Mouse (Mus musculus): Measurements from ENCODE around the gene Fbxl22. TPM values are rescaled to one million over a fixed set of nuclear protein-coding genes. Genes with fewer than 3 reads are reported as not detected.

Fbxl22 gene
- total RNA-seq, 2 experiments from 2014 or later = 45.9 to 49.2 TPM

DNA sequence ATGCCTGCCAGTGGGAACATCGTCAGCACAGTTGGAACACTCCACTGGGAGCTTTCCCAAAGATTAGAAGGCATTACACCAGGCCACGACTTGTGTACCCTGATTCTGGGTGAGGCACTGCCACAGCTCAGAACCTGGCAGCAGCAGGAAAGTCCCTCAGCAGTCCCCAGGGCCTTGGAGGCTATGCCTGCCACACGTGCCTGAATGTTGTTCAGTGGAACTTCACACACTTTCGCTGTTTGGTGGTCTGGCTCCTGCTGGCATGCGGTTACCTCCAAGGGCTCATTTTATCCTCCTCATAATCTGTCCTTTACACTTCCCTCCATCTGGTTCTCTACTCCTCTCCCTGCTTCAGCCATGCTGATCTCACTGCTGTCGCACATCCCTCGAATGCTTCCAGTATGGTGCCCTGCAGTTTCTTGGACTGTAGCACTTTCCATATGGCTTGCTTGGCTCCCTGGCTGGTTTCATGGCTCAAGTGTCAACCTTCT, 4.0 kb downstream of the Fbxl22 start:
- no peak for DNase-seq (ENCODE audit: low spot score)
- intact Hi-C loops (cut with DNase I) = loop anchor here (2.0 to 5.0 kb wide), 4 partner anchors 82 to 284 kb away; partner anchors contain the start of genes Aph1b and Usp3

- DNase-seq (ENCODE audit: low spot score) = no peak
- intact Hi-C loops (cut with DNase I) = no loop called here
These were observed 5.4 kb downstream of the Fbxl22 start for GRCm38 (mm10) chr9:66508890-66509399.

GRCm38 (mm10) chr9:66507684-66508083, 6.7 kb downstream of the Fbxl22 start:
- DNase-seq (ENCODE audit: low spot score) = no peak
- intact Hi-C loops (cut with DNase I) = no loop called here

- no peak for DNase-seq (ENCODE audit: low spot score)
- intact Hi-C loops (cut with DNase I) = no loop called here
These were observed 8.0 kb downstream of the Fbxl22 start for GRCm38 (mm10) chr9:66506424-66506823.

DNA sequence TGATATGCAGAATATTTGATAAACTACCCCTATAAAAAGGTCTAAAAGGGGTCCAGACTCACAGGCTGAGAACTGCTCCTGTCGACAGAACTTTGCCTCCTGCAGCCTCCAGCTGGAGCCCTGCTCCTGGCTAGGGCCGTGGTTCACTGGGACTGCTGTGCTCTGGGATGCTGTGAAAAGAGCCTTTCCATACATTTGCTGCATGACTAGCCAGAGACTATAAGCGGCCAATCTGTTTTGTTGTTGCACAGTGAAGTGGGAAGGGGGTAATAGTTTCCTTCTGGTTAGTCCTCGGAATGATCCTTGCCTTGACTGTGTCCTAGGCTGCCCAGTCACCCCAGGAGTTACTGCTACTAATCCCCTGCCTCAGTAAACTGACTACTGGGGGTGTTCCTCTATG, 8.4 kb downstream of the Fbxl22 start:
- DNase-seq (ENCODE audit: low spot score) = no peak
- intact Hi-C loops (cut with DNase I) = no loop called here

DNA sequence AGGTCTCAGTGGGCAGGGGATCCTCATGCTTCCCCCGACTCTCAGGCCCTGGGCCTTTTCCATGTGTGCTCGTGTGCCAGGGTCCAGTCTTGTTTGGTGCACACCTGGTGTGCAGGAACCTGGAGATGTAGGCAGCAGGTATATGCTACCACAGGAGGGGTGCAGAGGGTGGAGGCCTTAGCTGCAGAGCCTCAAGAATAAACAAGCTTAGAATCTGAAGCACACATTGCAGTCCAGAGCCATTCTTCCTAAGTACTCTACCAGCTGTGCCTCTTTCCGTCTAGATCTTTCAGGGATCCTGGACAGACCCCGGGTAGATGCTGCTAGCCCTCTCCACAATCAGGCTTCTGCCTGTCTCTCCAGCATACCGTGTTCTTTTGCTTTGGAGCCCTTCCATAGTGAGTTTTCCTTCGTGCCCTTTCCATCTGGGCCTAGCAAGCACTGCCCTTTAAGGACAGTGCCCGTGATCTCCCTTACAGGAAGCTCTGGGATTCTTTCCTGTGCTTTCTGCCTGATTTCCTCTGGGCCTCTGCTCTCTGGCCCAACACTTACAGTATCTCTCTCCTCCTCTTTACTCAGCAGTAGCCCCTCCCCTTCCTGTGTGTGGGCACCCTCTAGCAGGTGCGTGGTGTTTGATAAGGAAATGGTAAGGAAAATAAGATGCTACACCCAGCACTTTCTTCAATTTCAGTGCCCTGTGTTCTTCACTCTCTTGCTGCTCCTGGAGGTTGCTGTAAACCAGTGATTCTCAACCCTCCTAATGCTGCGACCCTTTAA, 9.1 kb downstream of the Fbxl22 start:
- intact Hi-C loops (cut with DNase I) = no loop called here
- no peak for DNase-seq (ENCODE audit: low spot score)

GRCm38 (mm10) chr9:66504518-66504917, 9.9 kb downstream of the Fbxl22 start:
- no peak for DNase-seq (ENCODE audit: low spot score)
- intact Hi-C loops (cut with DNase I) = no loop called here

DNA sequence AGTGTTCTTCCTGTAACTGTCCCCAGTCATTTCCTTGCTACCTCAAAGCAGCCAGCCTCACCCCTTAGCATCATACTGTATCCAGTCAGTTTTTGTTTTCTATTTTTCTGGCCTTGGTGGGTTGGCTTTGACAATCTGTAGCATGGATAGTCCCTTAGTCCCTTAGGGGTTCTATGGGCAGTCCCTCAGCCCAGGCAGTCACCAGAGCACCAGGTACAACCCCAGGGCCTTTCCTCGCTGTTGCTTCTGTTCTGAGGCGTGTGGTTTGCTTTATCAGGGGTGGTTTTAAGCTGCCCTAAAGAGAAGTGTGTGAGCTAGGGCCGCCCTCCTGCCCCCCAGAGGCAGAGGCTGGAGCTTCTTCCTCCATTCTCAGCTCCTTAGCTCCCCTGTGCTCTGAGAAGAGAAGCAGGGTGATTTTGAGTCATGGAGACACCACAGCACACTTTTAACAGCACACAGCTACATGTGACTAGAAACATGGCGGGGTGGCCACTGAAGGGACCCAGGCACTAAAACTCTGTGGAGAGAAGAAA, 10.4 kb downstream of the Fbxl22 start:
- DNase-seq (ENCODE audit: low spot score) = no peak
- intact Hi-C loops (cut with DNase I) = no loop called here

- no peak for DNase-seq (ENCODE audit: low spot score)
- intact Hi-C loops (cut with DNase I) = no loop called here
These were observed 13.1 kb downstream of the Fbxl22 start for GRCm38 (mm10) chr9:66501248-66501647.

DNA sequence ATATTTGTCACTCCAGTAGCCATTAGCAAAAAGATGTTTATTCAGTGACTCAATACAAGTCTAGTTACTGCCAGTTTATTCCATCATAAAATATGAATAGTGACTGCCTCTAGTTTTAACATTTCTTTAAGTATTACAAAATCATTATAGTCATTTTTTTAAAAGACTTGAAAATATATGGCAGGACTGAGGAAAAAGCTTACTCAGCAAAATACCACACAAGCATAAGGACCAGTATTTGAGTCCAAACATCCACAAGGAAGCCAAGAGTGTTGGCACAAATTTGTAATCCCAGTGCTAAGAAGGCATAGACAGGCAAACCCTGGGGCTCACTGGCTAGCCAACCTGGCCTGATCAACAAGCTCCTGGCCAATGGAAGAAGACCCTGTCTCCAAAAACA, 20.4 kb downstream of the Fbxl22 start:
- DNase-seq (ENCODE audit: low spot score) = no peak
- intact Hi-C loops (cut with DNase I) = no loop called here

DNA sequence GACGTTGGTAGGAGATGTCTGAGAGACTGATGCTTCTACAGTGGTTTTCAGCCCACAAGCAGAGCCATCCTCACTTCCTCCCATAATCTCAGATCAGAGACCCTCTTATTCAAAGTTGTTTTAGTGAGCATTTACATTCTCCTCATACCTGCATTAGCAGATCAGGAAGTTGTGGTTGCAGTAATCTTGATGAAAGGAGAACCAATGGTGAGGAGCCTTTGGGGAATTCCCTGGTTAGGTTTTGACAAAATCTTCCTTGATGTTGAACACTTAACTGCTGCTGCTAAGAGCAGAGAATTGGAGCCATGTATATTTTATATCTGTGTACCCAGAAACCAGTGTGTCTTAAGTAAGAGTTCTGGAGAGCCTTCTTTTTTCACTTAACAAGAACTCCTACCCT, 22.0 kb downstream of the Fbxl22 start:
- intact Hi-C loops (cut with DNase I) = no loop called here
- no peak for DNase-seq (ENCODE audit: low spot score)

DNA sequence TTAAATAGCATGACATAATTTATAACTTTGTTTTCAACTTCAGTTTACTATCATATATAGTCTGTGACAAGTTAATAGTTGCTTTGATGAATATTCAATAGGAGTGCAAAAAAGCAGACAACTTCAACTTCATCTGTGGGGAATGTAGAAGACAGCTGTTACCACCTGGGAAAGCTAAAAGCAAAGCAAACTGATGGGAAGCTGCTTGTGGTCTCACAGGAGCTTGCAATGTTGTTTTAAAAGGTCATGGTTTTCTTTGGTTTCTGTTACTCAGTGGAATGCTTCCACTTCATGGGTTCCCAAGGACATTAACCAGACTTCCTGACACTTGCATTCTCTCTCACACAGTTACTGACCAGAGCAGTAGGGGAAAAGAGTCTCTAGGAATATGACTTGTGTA, 25.6 kb downstream of the Fbxl22 start:
- intact Hi-C loops (cut with DNase I) = no loop called here
- no peak for DNase-seq (ENCODE audit: low spot score)

GRCm38 (mm10) chr9:66483429-66483828, 31.0 kb downstream of the Fbxl22 start:
- no peak for DNase-seq (ENCODE audit: low spot score)

GRCm38 (mm10) chr9:66477785-66478184, 36.6 kb downstream of the Fbxl22 start:
- DNase-seq (ENCODE audit: low spot score) = no peak
- intact Hi-C loops (cut with DNase I) = no loop called here

More at GRCm38 (mm10) chr9:66483429-66483828, 31.0 kb downstream of the Fbxl22 start:
- intact Hi-C loops (cut with DNase I) = no loop called here

GRCm38 (mm10) chr9:66465087-66465486, 49.3 kb downstream of the Fbxl22 start:
- intact Hi-C loops (cut with DNase I) = loop anchor here (2.0 to 5.0 kb wide), 2 partner anchors 322 to 362 kb away; no protein-coding TSS in a partner anchor
- DNase-seq (ENCODE audit: low spot score) = no peak

Other genes with a start within 250 kb of the Fbxl22 start
- gene Herc1, start 164.1 kb downstream of the Fbxl22 start, total RNA-seq (2021) = 10 to 100 TPM; 33.9 to 38.5 TPM
- gene Usp3, start 78.5 kb upstream of the Fbxl22 start, total RNA-seq (2021) = 10 to 100 TPM; 19.0 to 24.4 TPM
- gene Car12, start 199.1 kb upstream of the Fbxl22 start, total RNA-seq (2021) = not detected